Mouse (Mus musculus): Measurements from ENCODE around the gene Vmn1r178. TPM values are rescaled to one million over a fixed set of nuclear protein-coding genes. Genes with fewer than 3 reads are reported as not detected.
"Not testable (repeated sequence)": the region's sequence is repeated elsewhere in the genome, so short reads cannot be mapped to it uniquely, and the experiment has no call there.

Gene Vmn1r178
- polyA plus RNA-seq (2014; fragmentation: Nextera tagmentation; extraction: Ambion mirVana): not detected in 2 replicates

GRCm38 (mm10) chr7:23891709-23892108 lies at the start of gene Vmn1r178:
Gene Vmn1r178, plus strand, starts transcription at chr7:23892009.
- ATAC-seq (ENCODE audit: low read depth): no peak
- Histone ChIP-seq H3K27me3 (ENCODE audit: control insufficient read depth, insufficient read depth, low read length) (no peaks in the 10 kb centered on the region), H3K4me3 (ENCODE audit: low read depth, low read length) (no peak within 1 kb of the TSS), H3K4me2 (ENCODE audit: low read depth, low read length) (no peak within 1 kb of the TSS), H3K4me1 (ENCODE audit: control insufficient read depth, insufficient read depth, low read length) (no peaks in the 10 kb centered on the region), H3K36me3 (ENCODE audit: control insufficient read depth, insufficient read depth, low read length) (no peaks in the 10 kb centered on the region), H3K9ac (replicated peaks; ENCODE audit: low read depth, low read length) (no peak within 1 kb of the TSS), H3K9me3 (ENCODE audit: control insufficient read depth, low read length) (peaks cover 5% of the 10 kb centered on the region), H3K27ac (ENCODE audit: low read depth, low read length) (no peak within 1 kb of the TSS)
- 92% methylated on average over 1 of the region's 1 CpGs for WGBS

- not testable (repeated sequence) for H3K36me3 ChIP-seq (ENCODE audit: control insufficient read depth, insufficient read depth, low read length); H3K27ac ChIP-seq (ENCODE audit: low read depth, low read length); H3K4me3 ChIP-seq (ENCODE audit: low read depth, low read length); H3K4me2 ChIP-seq (ENCODE audit: low read depth, low read length); H3K4me1 ChIP-seq (ENCODE audit: control insufficient read depth, insufficient read depth, low read length); ATAC-seq (ENCODE audit: low read depth); H3K27me3 ChIP-seq (ENCODE audit: control insufficient read depth, insufficient read depth, low read length); H3K9ac ChIP-seq (replicated peaks; ENCODE audit: low read depth, low read length); H3K9me3 ChIP-seq (ENCODE audit: control insufficient read depth, low read length)
- 12% methylated on average over 1 of the region's 1 CpGs for WGBS
Measured at GRCm38 (mm10) chr7:23866349-23866748, 25.5 kb upstream of the Vmn1r178 start, which contains the start of gene Vmn1r177. Gene Vmn1r177, minus strand, starts transcription at chr7:23866449.

- H3K4me3 ChIP-seq (ENCODE audit: low read depth, low read length); H3K9me3 ChIP-seq (ENCODE audit: control insufficient read depth, low read length); H3K9ac ChIP-seq (replicated peaks; ENCODE audit: low read depth, low read length); H3K4me2 ChIP-seq (ENCODE audit: low read depth, low read length); H3K27ac ChIP-seq (ENCODE audit: low read depth, low read length); H3K4me1 ChIP-seq (ENCODE audit: control insufficient read depth, insufficient read depth, low read length); ATAC-seq (ENCODE audit: low read depth); H3K36me3 ChIP-seq (ENCODE audit: control insufficient read depth, insufficient read depth, low read length); H3K27me3 ChIP-seq (ENCODE audit: control insufficient read depth, insufficient read depth, low read length): not testable (repeated sequence)
- WGBS: 66% methylated on average over 3 of the region's 4 CpGs
Measured at GRCm38 (mm10) chr7:23876918-23877317, 14.9 kb upstream of the Vmn1r178 start.

- Histone ChIP-seq H3K9ac (replicated peaks; ENCODE audit: low read depth, low read length) (no peak within 1 kb of the TSS), H3K4me2 (ENCODE audit: low read depth, low read length) (no peak within 1 kb of the TSS), H3K27ac (ENCODE audit: low read depth, low read length) (no peak within 1 kb of the TSS), H3K4me3 (ENCODE audit: low read depth, low read length) (no peak within 1 kb of the TSS), H3K27me3 (ENCODE audit: control insufficient read depth, insufficient read depth, low read length) (no peaks in the 10 kb centered on the region), H3K9me3 (ENCODE audit: control insufficient read depth, low read length) (0 out of 2 replicates have a peak, but pooled peaks cover 3% of the 10 kb centered on the region), H3K4me1 (ENCODE audit: control insufficient read depth, insufficient read depth, low read length) (no peaks in the 10 kb centered on the region), H3K36me3 (ENCODE audit: control insufficient read depth, insufficient read depth, low read length) (no peaks in the 10 kb centered on the region)
- ATAC-seq (ENCODE audit: low read depth): no peak
- WGBS: 62% methylated on average over 2 of the region's 2 CpGs
Measured at GRCm38 (mm10) chr7:23926678-23927077, 34.9 kb downstream of the Vmn1r178 start, which contains the start of gene Vmn1r179. Gene Vmn1r179, plus strand, starts transcription at chr7:23926978.

Other genes with a start within 250 kb of the Vmn1r178 start
- not detected in 2 replicates for gene Vmn1r172, start 233.7 kb upstream of the Vmn1r178 start, polyA plus RNA-seq (2014; fragmentation: Nextera tagmentation; extraction: Ambion mirVana)
- gene Vmn1r173, start 191.3 kb upstream of the Vmn1r178 start, polyA plus RNA-seq (2014; fragmentation: Nextera tagmentation; extraction: Ambion mirVana): not detected in 2 replicates
- not detected in 2 replicates for gene Vmn1r174, start 139.7 kb upstream of the Vmn1r178 start, polyA plus RNA-seq (2014; fragmentation: Nextera tagmentation; extraction: Ambion mirVana)
- gene Vmn1r175, start 81.4 kb upstream of the Vmn1r178 start, polyA plus RNA-seq (2014; fragmentation: Nextera tagmentation; extraction: Ambion mirVana): not detected in 2 replicates
- gene Vmn1r176, start 54.6 kb upstream of the Vmn1r178 start, polyA plus RNA-seq (2014; fragmentation: Nextera tagmentation; extraction: Ambion mirVana): not detected in 2 replicates
- not detected in 2 replicates for gene Vmn1r177, start 25.6 kb upstream of the Vmn1r178 start, polyA plus RNA-seq (2014; fragmentation: Nextera tagmentation; extraction: Ambion mirVana)
- gene Vmn1r179, start 35.0 kb downstream of the Vmn1r178 start, polyA plus RNA-seq (2014; fragmentation: Nextera tagmentation; extraction: Ambion mirVana): not detected in 2 replicates
- not detected in 2 replicates for gene Vmn1r180, start 58.6 kb downstream of the Vmn1r178 start, polyA plus RNA-seq (2014; fragmentation: Nextera tagmentation; extraction: Ambion mirVana)
- gene Vmn1r181, start 82.6 kb downstream of the Vmn1r178 start, polyA plus RNA-seq (2014; fragmentation: Nextera tagmentation; extraction: Ambion mirVana): not detected in 2 replicates
- gene V1rd19, start 109.7 kb downstream of the Vmn1r178 start, polyA plus RNA-seq (2014; fragmentation: Nextera tagmentation; extraction: Ambion mirVana): not detected in 2 replicates
- gene Vmn1r183, start 161.2 kb downstream of the Vmn1r178 start, polyA plus RNA-seq (2014; fragmentation: Nextera tagmentation; extraction: Ambion mirVana): 0.01 TPM in 1 of 2 replicates, not detected in the other
- gene Zfp180, start 189.9 kb downstream of the Vmn1r178 start, polyA plus RNA-seq (2014; fragmentation: Nextera tagmentation; extraction: Ambion mirVana): 38.6 and 41.8 TPM in 2 replicates
- gene Zfp112, start 220.3 kb downstream of the Vmn1r178 start, polyA plus RNA-seq (2014; fragmentation: Nextera tagmentation; extraction: Ambion mirVana): 11.2 and 11.7 TPM in 2 replicates
- 27.8 and 32.4 TPM in 2 replicates for gene Zfp235, start 242.2 kb downstream of the Vmn1r178 start, polyA plus RNA-seq (2014; fragmentation: Nextera tagmentation; extraction: Ambion mirVana)

Data from neural tube, embryonic 14.5 days (tissue).